Mouse (Mus musculus) spleen, adult 10 weeks (tissue): ENCODE data around the gene Tpbpb. TPM values are rescaled to one million over a fixed set of nuclear protein-coding genes. Genes with fewer than 3 reads are reported as not detected.

Source experiments
- polyA plus RNA-seq: library from polyadenylated mRNA; stranded (reverse); fragments of 350-450 nt; fragmentation: Illumina TruSeq; extraction: RNeasy Lipid Tissue Mini Kit (QIAGEN cat#74804); gene quantifications from one replicate; pipeline ENCODE4 v1.2.3, GENCODE M21; 2015; ENCODE audit warnings: low replicate concordance; ENCODE audit not compliant: insufficient read depth

Tpbpb gene
- not detected for polyA plus RNA-seq

GRCm38 (mm10) chr13:60904780-60905179 lies at the start of gene Tpbpb:
TSS of gene Tpbpb (minus strand) at chr13:60904880.

GRCm38 (mm10) chr13:60941884-60942283 lies 37.2 kb upstream of the Tpbpb start, which contains the start of gene Tpbpa:
TSS of gene Tpbpa (minus strand) at chr13:60941984.

GRCm38 (mm10) chr13:60936500-60936901 lies 31.8 kb upstream of the Tpbpb start, which contains the start of the genes Gm49391 and Ctla2a:
TSS of gene Gm49391 (minus strand) at chr13:60936571.
TSS of gene Ctla2a (minus strand) at chr13:60936625.

GRCm38 (mm10) chr13:60935490-60935889 lies 30.8 kb upstream of the Tpbpb start, which contains the start of gene Gm49393:
TSS of gene Gm49393 (minus strand) at chr13:60935590.

GRCm38 (mm10) chr13:60897328-60897727 lies 7.4 kb downstream of the Tpbpb start, which contains the start of gene Ctla2b:
TSS of gene Ctla2b (minus strand) at chr13:60897447.

GRCm38 (mm10) chr13:60896794-60897193 lies 7.9 kb downstream of the Tpbpb start, which contains the start of gene Gm49392:
TSS of gene Gm49392 (minus strand) at chr13:60896894.

GRCm38 (mm10) chr13:60864281-60864680 lies 40.4 kb downstream of the Tpbpb start, which contains the start of gene 4930486L24Rik:
TSS of gene 4930486L24Rik (minus strand) at chr13:60864475.

Other genes with a start within 250 kb of the Tpbpb start
- not detected for gene BC051665, start 118.5 kb downstream of the Tpbpb start, polyA plus RNA-seq
- not detected for gene Ctsll3, start 102.0 kb downstream of the Tpbpb start, polyA plus RNA-seq
- 9.9 TPM for gene 4930486L24Rik, start 40.4 kb downstream of the Tpbpb start, polyA plus RNA-seq
- gene Gm49392, start 8.0 kb downstream of the Tpbpb start, polyA plus RNA-seq: not detected
- 24.1 TPM for gene Ctla2b, start 7.4 kb downstream of the Tpbpb start, polyA plus RNA-seq
- gene Gm49393, start 30.7 kb upstream of the Tpbpb start, polyA plus RNA-seq: 4.1 TPM
- 23.0 TPM for gene Gm49391, start 31.7 kb upstream of the Tpbpb start, polyA plus RNA-seq
- 181 TPM for gene Ctla2a, start 31.7 kb upstream of the Tpbpb start, polyA plus RNA-seq
- gene Tpbpa, start 37.1 kb upstream of the Tpbpb start, polyA plus RNA-seq: not detected
- not detected for gene Ctsj, start 101.1 kb upstream of the Tpbpb start, polyA plus RNA-seq
- gene Ctsq, start 135.8 kb upstream of the Tpbpb start, polyA plus RNA-seq: not detected